Mouse (Mus musculus) E14TG2a.4 (cell line): Measurements from ENCODE around the gene Flrt2.

ENCODE experiments used
- CTCF ChIP-seq: conservative IDR thresholded peaks from 2 replicates; pipeline ENCODE4 v1.5.1; 2014; ENCODE audit warnings: low read length
- NANOG ChIP-seq: IDR thresholded peaks from 2 replicates; pipeline ENCODE4 v1.6.1; 2014; ENCODE audit warnings: borderline replicate concordance, low read length, mixed read lengths
- POU5F1 ChIP-seq: IDR thresholded peaks from 2 replicates; pipeline ENCODE4 v1.6.1; 2014; ENCODE audit warnings: low read length, borderline replicate concordance

GRCm38 (mm10) chr12:95748760-95749159, 56.7 kb downstream of the Flrt2 start:
- no peak for TF ChIP-seq CTCF
- no peak for TF ChIP-seq NANOG
- no peak for TF ChIP-seq POU5F1
